Mouse (Mus musculus) CH12.LX (cell line): ENCODE measurements around the gene Myo15b. TPM values are rescaled to one million over a fixed set of nuclear protein-coding genes. Genes with fewer than 3 reads are reported as not detected.

Experiments
- DNase-seq: peaks from one replicate; pipeline ENCODE4 v3.0.0-alpha.2; 2013; ENCODE audit errors: extremely low read depth
- H3K27ac ChIP-seq: 2 replicates; pipeline ENCODE4 v1.5.1; 2012; ENCODE audit warnings: low read depth, mild to moderate bottlenecking, control low read depth, moderate library complexity; ENCODE audit not compliant: insufficient read depth
- H3K27me3 ChIP-seq: replicated peaks from 2 replicates; pipeline ENCODE3; 2012; ENCODE audit warnings: inconsistent platforms
- H3K36me3 ChIP-seq, 2 experiments: replicated peaks in 1 of 2; 2 replicates each; pipeline versions ENCODE3 to v1.6.1; 2012; ENCODE audit warnings: inconsistent platforms in 1 of 2, low read length in 1 of 2, mild to moderate bottlenecking in 1 of 2, mixed read lengths in 1 of 2, moderate library complexity in 1 of 2; ENCODE audit not compliant: control insufficient read depth in 1 of 2, insufficient read depth in 1 of 2
- H3K4me1 ChIP-seq, 2 experiments: 2 replicates each; pipeline ENCODE4 v1.6.1; 2012; ENCODE audit warnings: inconsistent platforms in 1 of 2, moderate library complexity in 1 of 2; ENCODE audit not compliant: insufficient read depth in 2 of 2, control insufficient read depth in 1 of 2
- H3K4me2 ChIP-seq: 2 replicates; pipeline ENCODE4 v1.6.1; 2012; ENCODE audit warnings: low read depth, mild to moderate bottlenecking, control low read depth; ENCODE audit not compliant: poor library complexity, insufficient read depth, severe bottlenecking
- H3K4me3 ChIP-seq, 3 experiments: fragments of 150-350 bp in 1 of 3; sonication (generic) in 1 of 3; replicated peaks in 1 of 3; 2 replicates each; pipeline versions ENCODE3 to v1.5.1; 2011 to 2012; ENCODE audit warnings: low read depth in 2 of 3, low read length in 2 of 3, mild to moderate bottlenecking in 2 of 3, moderate library complexity in 2 of 3, control low read depth in 1 of 3, improper control_type of control experiment in 1 of 3, inconsistent platforms in 1 of 3, mixed read lengths in 1 of 3; ENCODE audit not compliant: poor library complexity in 1 of 3
- H3K79me2 ChIP-seq: replicated peaks from 2 replicates; pipeline ENCODE4 v1.6.1; 2012; ENCODE audit warnings: mild to moderate bottlenecking, moderate library complexity; ENCODE audit not compliant: control insufficient read depth, poor library complexity, insufficient read depth, severe bottlenecking; ENCODE audit errors: extremely low read depth
- H3K9ac ChIP-seq: 2 replicates; pipeline ENCODE4 v1.6.1; 2012; ENCODE audit warnings: low read depth, mild to moderate bottlenecking, control low read depth, moderate library complexity; ENCODE audit not compliant: insufficient read depth
- H3K9me3 ChIP-seq: replicated peaks from 2 replicates; pipeline ENCODE3; 2012; ENCODE audit warnings: low read length, inconsistent platforms, mixed read lengths
- BHLHE40 ChIP-seq: IDR thresholded peaks from 2 replicates; pipeline ENCODE4 v1.6.1; 2011; ENCODE audit warnings: mild to moderate bottlenecking, low read depth, low read length, improper control_type of control experiment
- CHD1 ChIP-seq: IDR thresholded peaks from 2 replicates; pipeline ENCODE4 v1.6.1; 2012; ENCODE audit warnings: low read depth, low read length, improper control_type of control experiment, inconsistent platforms
- E2F4 ChIP-seq: IDR thresholded peaks from 2 replicates; pipeline ENCODE4 v1.6.1; 2011; ENCODE audit warnings: low read depth, low read length, improper control_type of control experiment; ENCODE audit not compliant: insufficient replicate concordance
- ELF1 ChIP-seq: IDR thresholded peaks from 2 replicates; pipeline ENCODE4 v1.6.1; 2014; ENCODE audit warnings: low read depth, mild to moderate bottlenecking, inconsistent platforms, low read length, improper control_type of control experiment
- EP300 ChIP-seq: IDR thresholded peaks from 2 replicates; pipeline ENCODE4 v1.6.1; 2011; ENCODE audit warnings: low read length, improper control_type of control experiment
- ETS1 ChIP-seq: conservative IDR thresholded peaks from 2 replicates; pipeline ENCODE4 v1.6.1; 2012; ENCODE audit warnings: low read depth, mild to moderate bottlenecking, inconsistent platforms, low read length, improper control_type of control experiment, moderate library complexity
- HCFC1 ChIP-seq: IDR thresholded peaks from 2 replicates; pipeline ENCODE4 v1.6.1; 2012; ENCODE audit warnings: low read depth, mild to moderate bottlenecking, inconsistent platforms, low read length, improper control_type of control experiment
- MAFK ChIP-seq: IDR thresholded peaks from 2 replicates; pipeline ENCODE4 v1.6.1; 2011; ENCODE audit warnings: low read length, improper control_type of control experiment; ENCODE audit not compliant: insufficient replicate concordance
- MAZ ChIP-seq: IDR thresholded peaks from 2 replicates; pipeline ENCODE4 v1.6.1; 2012; ENCODE audit warnings: low read depth, mild to moderate bottlenecking, inconsistent platforms, low read length, improper control_type of control experiment, moderate library complexity
- MXI1 ChIP-seq: IDR thresholded peaks from 2 replicates; pipeline ENCODE4 v1.6.1; 2011; ENCODE audit warnings: mild to moderate bottlenecking, low read depth, low read length, improper control_type of control experiment
- NELFE ChIP-seq: IDR thresholded peaks from 2 replicates; pipeline ENCODE4 v1.6.1; 2011; ENCODE audit warnings: low read depth, low read length, improper control_type of control experiment
- NRF1 ChIP-seq: IDR thresholded peaks from 2 replicates; pipeline ENCODE4 v1.6.1; 2014; ENCODE audit warnings: low read depth, mild to moderate bottlenecking, inconsistent platforms, low read length, improper control_type of control experiment, moderate library complexity
- POLR2AphosphoS2 ChIP-seq: IDR thresholded peaks from 2 replicates; pipeline ENCODE4 v1.6.1; 2011; ENCODE audit warnings: low read depth, low read length, improper control_type of control experiment
- RCOR1 ChIP-seq: conservative IDR thresholded peaks from 2 replicates; pipeline ENCODE4 v1.6.1; 2012; ENCODE audit warnings: low read depth, mild to moderate bottlenecking, inconsistent platforms, low read length, improper control_type of control experiment
- TBP ChIP-seq: conservative IDR thresholded peaks from 2 replicates; pipeline ENCODE4 v1.6.1; 2011; ENCODE audit warnings: low read depth, low read length, improper control_type of control experiment
- USF1 ChIP-seq: IDR thresholded peaks from 2 replicates; pipeline ENCODE4 v1.6.1; 2014; ENCODE audit warnings: low read depth, mild to moderate bottlenecking, inconsistent platforms, low read length, improper control_type of control experiment
- USF2 ChIP-seq: conservative IDR thresholded peaks from 2 replicates; pipeline ENCODE4 v1.6.1; 2011; ENCODE audit warnings: low read depth, low read length, improper control_type of control experiment
- ZC3H11A ChIP-seq: IDR thresholded peaks from 2 replicates; pipeline ENCODE4 v1.6.1; 2012; ENCODE audit warnings: low read depth, mild to moderate bottlenecking, inconsistent platforms, low read length, improper control_type of control experiment
- ZKSCAN1 ChIP-seq: IDR thresholded peaks from 2 replicates; pipeline ENCODE4 v1.6.1; 2012; ENCODE audit warnings: low read depth, inconsistent platforms, low read length, improper control_type of control experiment, borderline replicate concordance
- ZNF384 ChIP-seq: IDR thresholded peaks from 2 replicates; pipeline ENCODE4 v1.6.1; 2012; ENCODE audit warnings: low read depth, low read length, improper control_type of control experiment, inconsistent platforms
- dilution Hi-C: fragments of 300-500 bp; cut with MboI; formaldehyde crosslinking; loops from 2 replicates; pipeline ENCODE4 v1.14.3; 2020; ENCODE audit warnings: low sequenced_read_pairs; ENCODE audit not compliant: extremely low pct_unique_long_range_greater_than_20kb, extremely low pct_ligation_motif_present
- in situ Hi-C: fragments of 300-500 bp; cut with MboI; formaldehyde crosslinking; loops from 3 replicates; pipeline ENCODE4 v1.14.3; 2019; ENCODE audit warnings: low sequenced_read_pairs, low pct_ligation_motif_present, low pct_unique_long_range_greater_than_20kb, mixed read lengths
- polyA plus RNA-seq: library from polyadenylated mRNA; unstranded; fragments of >175 nt; gene quantifications from 2 replicates; pipeline ENCODE4 v1.2.1, GENCODE M21; 2012; ENCODE audit warnings: low read depth; ENCODE audit not compliant: insufficient read length
- total RNA-seq, 2 experiments: library from RNA; depleted of rRNA; stranded (reverse); fragments of 300-350 nt in 1 of 2; fragments of >200 nt in 1 of 2; gene quantifications; 2 replicates each; pipeline ENCODE4 v1.2.3; 2012 to 2014

The Myo15b gene
- total and polyA plus RNA-seq, 3 experiments, result 0.21 to 0.43 TPM; not detected in 1

DNA sequence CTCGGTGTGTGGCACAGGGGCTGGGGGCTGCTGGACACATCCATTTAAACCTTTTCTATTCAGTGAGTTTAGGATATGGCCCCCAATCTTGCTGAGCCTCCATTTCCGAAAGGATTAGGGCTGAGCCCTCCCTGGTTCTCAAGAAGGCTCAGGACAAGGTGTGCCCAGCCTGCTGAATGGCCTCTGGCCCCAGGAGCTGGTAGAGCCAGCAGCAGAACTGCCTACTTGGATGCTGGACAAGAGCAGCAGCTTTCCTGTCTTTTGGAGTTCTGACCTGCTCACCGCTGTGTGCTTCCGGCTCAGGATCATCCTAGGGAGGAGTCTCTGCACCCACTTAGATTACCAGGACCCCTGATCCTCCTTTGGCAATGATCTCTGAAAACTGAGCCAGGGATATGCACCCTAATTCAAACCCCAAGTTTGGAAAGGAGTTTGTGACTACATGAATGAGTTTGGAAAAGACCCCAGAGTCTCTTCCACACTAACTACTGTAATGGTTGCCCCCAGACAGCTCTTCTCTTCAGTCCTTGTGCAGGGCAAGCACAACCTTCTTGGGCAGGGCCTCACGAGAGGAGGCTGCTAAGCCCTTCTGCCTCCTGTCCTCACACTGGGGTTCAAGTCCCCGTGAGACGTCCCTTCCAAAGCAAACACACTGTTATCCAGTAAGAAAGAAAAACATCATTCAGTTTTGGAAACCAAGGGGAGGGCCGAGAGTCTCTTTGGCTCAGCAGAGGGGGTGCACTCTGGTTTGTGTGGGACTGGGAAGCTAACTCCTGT, 42.5 kb downstream of the Myo15b start:
- TF ChIP-seq MAZ (no peak), NRF1 (no peak), POLR2AphosphoS2 (no peak), HCFC1 (no peak), E2F4 (no peak), EP300 (no peak), MXI1 (no peak), TBP (no peak), ZKSCAN1 (no peak), NELFE (no peak), MAFK (no peak), ELF1 (no peak), ZC3H11A (no peak), CHD1 (no peak), USF2 (no peak), ZNF384 (no peak), RCOR1 (no peak), ETS1 (no peak), BHLHE40 (no peak), USF1 (no peak)
- no peak for DNase-seq
- dilution Hi-C loops, result no loop called here

More for the DNA sequence above, 42.5 kb downstream of the Myo15b start:
- no peaks in the 10 kb centered on the region for H3K79me2 ChIP-seq
- H3K4me3 ChIP-seq, result no peak overlapping the region
- H3K27ac ChIP-seq, result no peak overlapping the region
- no peaks in the 10 kb centered on the region for H3K9me3 ChIP-seq
- no peaks in the 10 kb centered on the region for H3K27me3 ChIP-seq
- H3K4me1 ChIP-seq, result peaks cover 31 to 83% of the 10 kb centered on the region in 2 experiments
- in situ Hi-C loops, result no loop called here
- H3K36me3 ChIP-seq, result peaks cover 19 to 72% of the 10 kb centered on the region in 2 experiments
- no peak overlapping the region for H3K4me2 ChIP-seq
- no peak overlapping the region for H3K9ac ChIP-seq
